Mouse (Mus musculus) bone marrow, adult 2 months (tissue): ENCODE data around the gene Ccdc8.

ENCODE experiments used
- CTCF ChIP-seq: fragments of 200-500 bp; IDR thresholded peaks from 2 replicates; pipeline ENCODE4 v1.5.1; 2011; ENCODE audit warnings: low read length, control low read depth; ENCODE audit not compliant: control insufficient read depth, insufficient read depth
- POLR2A ChIP-seq: fragments of 200-500 bp; IDR thresholded peaks from 2 replicates; pipeline ENCODE4 v1.6.1; 2011; ENCODE audit warnings: low read depth, mild to moderate bottlenecking, control low read depth, low read length, borderline replicate concordance; ENCODE audit not compliant: control insufficient read depth

DNA sequence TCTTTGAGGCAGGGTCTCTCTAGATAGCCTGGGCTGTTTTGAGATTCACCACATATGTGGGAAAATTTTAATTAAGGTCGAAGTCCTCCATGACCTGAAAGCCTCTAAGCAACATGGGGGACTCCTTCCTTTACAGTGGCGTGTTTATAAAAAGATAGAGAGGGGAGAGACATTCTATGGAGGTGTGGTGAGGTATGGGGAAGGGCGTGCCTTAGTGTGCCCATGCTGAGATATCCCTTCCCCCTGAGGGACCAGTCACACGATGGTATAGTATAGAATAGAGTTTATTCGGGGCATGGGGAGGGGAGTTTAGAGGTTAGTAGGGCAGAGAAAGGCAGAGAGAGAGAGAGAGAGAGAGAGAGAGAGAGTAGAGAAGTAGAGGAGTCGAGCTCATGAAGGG, 14.3 kb upstream of the Ccdc8 start:
- TF ChIP-seq POLR2A (no peak), CTCF (no peak)
